Mouse (Mus musculus): Measurements from ENCODE around the gene Dclre1b. TPM values are rescaled to one million over a fixed set of nuclear protein-coding genes. Genes with fewer than 3 reads are reported as not detected.
"Not testable (repeated sequence)": the region's sequence is repeated elsewhere in the genome, so short reads cannot be mapped to it uniquely, and the experiment has no call there.

The Dclre1b gene
- polyA plus RNA-seq, 1 experiment from 2014 or later: 23.8 TPM

- 0 out of 2 replicates have a peak, but pooled peaks have one; percentile 48 for ATAC-seq (ENCODE audit: low FRiP score, low read depth)
- H3K36me3 ChIP-seq: peaks cover 32% of the 10 kb centered on the region
- H3K27me3 ChIP-seq: no peaks in the 10 kb centered on the region
- peak overlapping the region; percentile 38 for H3K27ac ChIP-seq (replicated peaks)
- H3K4me2 ChIP-seq: no peak overlapping the region
- WGBS: 75% methylated on average over 10 of the region's 10 CpGs
- H3K4me3 ChIP-seq: no peak overlapping the region
- no peaks in the 10 kb centered on the region for H3K9me3 ChIP-seq
- no peaks in the 10 kb centered on the region for H3K4me1 ChIP-seq (replicated peaks)
- H3K9ac ChIP-seq: no peak overlapping the region
Measured at GRCm38 (mm10) chr3:103801631-103802531, 7.4 kb downstream of the Dclre1b start.

DNA sequence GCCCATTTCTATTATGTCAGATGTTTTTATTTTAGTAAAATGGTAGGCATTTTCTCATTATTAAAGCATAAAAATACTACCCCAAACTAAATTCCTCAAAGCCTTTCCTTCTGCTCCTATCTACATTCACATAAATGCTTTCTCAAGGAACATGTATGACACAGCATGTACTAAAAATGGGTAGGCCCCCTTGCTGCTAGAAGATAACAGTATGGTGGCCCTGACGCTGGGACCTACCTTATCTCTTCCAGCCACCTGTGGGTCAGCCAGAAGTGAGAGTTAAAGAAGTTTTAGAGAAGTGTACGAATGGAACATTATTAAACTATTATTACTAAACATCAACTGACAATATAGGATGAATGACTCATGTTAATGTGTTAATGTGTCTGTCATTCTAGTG lies 9.7 kb downstream of the Dclre1b start:
- WGBS: 86% methylated on average over 2 of the region's 2 CpGs

DNA sequence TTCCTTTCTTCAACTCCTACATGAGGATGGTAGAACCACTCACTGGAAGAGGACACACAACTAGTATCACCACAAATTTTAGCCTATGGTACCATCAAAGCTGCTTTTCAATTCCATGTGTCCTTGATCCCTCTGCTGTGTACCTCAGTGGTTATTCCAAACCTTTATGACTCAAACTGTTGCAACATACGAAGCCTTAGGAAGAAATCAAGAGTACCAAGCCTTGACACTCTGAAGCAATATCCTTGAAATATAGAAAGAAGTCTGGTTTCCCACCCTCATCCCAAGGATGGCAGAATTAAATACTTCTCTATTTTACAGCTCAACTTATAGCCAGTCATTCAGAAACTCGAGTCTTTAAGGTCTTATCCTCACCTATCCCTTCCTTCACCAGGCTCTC lies 12.9 kb downstream of the Dclre1b start:
- Histone ChIP-seq H3K27me3 (0 out of 2 replicates have a peak, but pooled peaks cover 2% of the 10 kb centered on the region), H3K4me2 (no peak overlapping the region), H3K4me3 (no peak overlapping the region), H3K27ac (replicated peaks) (no peak overlapping the region), H3K9me3 (no peaks in the 10 kb centered on the region), H3K4me1 (replicated peaks) (peaks cover 6% of the 10 kb centered on the region; the same call in 1 of the 2 replicates), H3K9ac (no peak overlapping the region), H3K36me3 (0 out of 2 replicates have a peak, but pooled peaks cover 3% of the 10 kb centered on the region)
- WGBS: 64% methylated on average over 2 of the region's 2 CpGs
- ATAC-seq (ENCODE audit: low FRiP score, low read depth): no peak

More for the DNA sequence above, 9.7 kb downstream of the Dclre1b start:
- no peaks in the 10 kb centered on the region for H3K27me3 ChIP-seq
- H3K4me1 ChIP-seq (replicated peaks): no peaks in the 10 kb centered on the region
- H3K27ac ChIP-seq (replicated peaks): no peak overlapping the region
- H3K36me3 ChIP-seq: peaks cover 26% of the 10 kb centered on the region
- H3K4me2 ChIP-seq: no peak overlapping the region
- H3K9me3 ChIP-seq: no peaks in the 10 kb centered on the region
- no peak overlapping the region for H3K4me3 ChIP-seq
- H3K9ac ChIP-seq: no peak overlapping the region
- no peak for ATAC-seq (ENCODE audit: low FRiP score, low read depth)

DNA sequence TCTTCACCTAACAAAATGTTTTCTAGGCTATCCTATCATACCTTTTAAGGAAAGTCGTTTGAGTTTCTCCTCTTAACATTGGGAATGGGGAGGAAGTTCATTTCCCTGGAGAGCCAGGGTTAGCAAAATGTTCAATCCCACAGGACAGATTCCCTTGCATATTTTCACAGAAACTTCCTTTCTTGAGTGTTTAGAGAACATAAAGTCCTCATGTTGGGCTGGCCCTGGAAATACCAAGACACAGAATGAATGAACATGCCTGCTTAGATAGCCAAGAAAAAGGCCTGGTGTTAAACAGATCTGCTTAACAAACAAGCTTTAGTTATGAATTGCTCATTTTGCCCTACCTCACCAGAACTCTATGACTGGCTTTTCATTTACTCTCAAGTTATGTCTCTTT lies 16.7 kb downstream of the Dclre1b start:
- no peaks in the 10 kb centered on the region for H3K36me3 ChIP-seq
- H3K27me3 ChIP-seq: 0 out of 2 replicates have a peak, but pooled peaks cover 2% of the 10 kb centered on the region
- no peak overlapping the region for H3K27ac ChIP-seq (replicated peaks)
- no peak for ATAC-seq (ENCODE audit: low FRiP score, low read depth)
- H3K4me1 ChIP-seq (replicated peaks): peaks cover 25% of the 10 kb centered on the region
- H3K9ac ChIP-seq: no peak overlapping the region
- H3K4me2 ChIP-seq: no peak overlapping the region
- H3K4me3 ChIP-seq: no peak overlapping the region
- H3K9me3 ChIP-seq: no peaks in the 10 kb centered on the region
- 77% methylated on average over 1 of the region's 1 CpGs for WGBS

GRCm38 (mm10) chr3:103792111-103792406 lies 17.2 kb downstream of the Dclre1b start:
- Histone ChIP-seq H3K27ac (replicated peaks) (peak overlapping the region; percentile 96; the same call in 1 of the 2 replicates), H3K4me3 (0 out of 2 replicates have a peak overlapping the region, but pooled peaks have one; percentile 89), H3K4me2 (peak overlapping the region; percentile 74), H3K4me1 (replicated peaks) (peaks cover 28% of the 10 kb centered on the region), H3K9ac (peak overlapping the region; percentile 93; the same call in 1 of the 2 replicates)
- not testable (repeated sequence) for H3K36me3 ChIP-seq; ATAC-seq (ENCODE audit: low FRiP score, low read depth); H3K9me3 ChIP-seq; H3K27me3 ChIP-seq
- WGBS: 88% methylated on average over 5 of the region's 5 CpGs

- Histone ChIP-seq H3K4me3 (peak within 1 kb of the TSS; percentile 89), H3K27me3 (0 out of 2 replicates have a peak, but pooled peaks cover 2% of the 10 kb centered on the region), H3K4me2 (peak within 1 kb of the TSS; percentile 74), H3K9me3 (no peaks in the 10 kb centered on the region), H3K27ac (replicated peaks) (peak within 1 kb of the TSS; percentile 96), H3K4me1 (replicated peaks) (peaks cover 28% of the 10 kb centered on the region), H3K36me3 (no peaks in the 10 kb centered on the region), H3K9ac (peak within 1 kb of the TSS; percentile 93)
- 9% methylated on average over 48 of the region's 49 CpGs for WGBS
- ATAC-seq (ENCODE audit: low FRiP score, low read depth): peak; percentile 96
Measured at GRCm38 (mm10) chr3:103791230-103792110, 17.8 kb downstream of the Dclre1b start, which contains the start of gene Hipk1. TSS of gene Hipk1 (minus strand) at chr3:103791563.

GRCm38 (mm10) chr3:103790346-103791145 lies 18.7 kb downstream of the Dclre1b start:
- WGBS: under 1% methylated on average over 49 of the region's 61 CpGs
- Histone ChIP-seq H3K4me3 (peak overlapping the region; percentile 89), H3K9me3 (no peaks in the 10 kb centered on the region)

GRCm38 (mm10) chr3:103789891-103790345 lies 19.3 kb downstream of the Dclre1b start:
- no peaks in the 10 kb centered on the region for H3K36me3 ChIP-seq
- H3K27me3 ChIP-seq: 0 out of 2 replicates have a peak, but pooled peaks cover 2% of the 10 kb centered on the region
- no peaks in the 10 kb centered on the region for H3K9me3 ChIP-seq
- no peak for ATAC-seq (ENCODE audit: low FRiP score, low read depth)
- H3K27ac ChIP-seq (replicated peaks): peak overlapping the region; percentile 96
- H3K4me1 ChIP-seq (replicated peaks): peaks cover 28% of the 10 kb centered on the region
- H3K4me2 ChIP-seq: peak overlapping the region; percentile 74
- peak overlapping the region; percentile 89 for H3K4me3 ChIP-seq
- WGBS: 2% methylated on average over 14 of the region's 14 CpGs
- peak overlapping the region; percentile 93 for H3K9ac ChIP-seq

More at GRCm38 (mm10) chr3:103790346-103791145, 18.7 kb downstream of the Dclre1b start:
- Histone ChIP-seq H3K4me2 (peak overlapping the region; percentile 74), H3K4me1 (replicated peaks) (peaks cover 28% of the 10 kb centered on the region), H3K9ac (peak overlapping the region; percentile 93), H3K36me3 (no peaks in the 10 kb centered on the region), H3K27ac (replicated peaks) (peak overlapping the region; percentile 96), H3K27me3 (0 out of 2 replicates have a peak, but pooled peaks cover 2% of the 10 kb centered on the region)
- ATAC-seq (ENCODE audit: low FRiP score, low read depth): peak; percentile 88

DNA sequence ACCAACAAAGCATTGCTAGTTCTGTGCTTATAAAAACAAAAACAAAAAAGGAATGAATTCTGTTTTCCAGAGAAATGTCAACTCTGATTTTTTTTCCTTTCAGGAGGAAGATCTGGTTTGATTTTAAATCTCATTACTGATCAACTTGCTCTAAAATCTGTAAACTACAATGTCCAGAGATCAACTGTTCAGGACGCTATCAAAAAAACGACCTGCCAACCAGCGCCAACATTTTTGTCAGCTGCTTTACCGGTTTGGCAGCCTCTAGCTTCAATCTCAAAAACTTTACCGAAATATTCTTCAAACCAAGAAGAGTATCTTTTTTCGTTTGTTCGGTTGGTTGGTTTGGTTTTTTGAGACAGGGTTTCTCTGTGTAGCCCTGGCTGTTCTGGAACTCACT lies 20.1 kb downstream of the Dclre1b start:
- H3K27me3 ChIP-seq: 0 out of 2 replicates have a peak, but pooled peaks cover 2% of the 10 kb centered on the region
- 84% methylated on average over 7 of the region's 7 CpGs for WGBS
- no peak overlapping the region for H3K27ac ChIP-seq (replicated peaks)
- no peaks in the 10 kb centered on the region for H3K36me3 ChIP-seq
- no peak for ATAC-seq (ENCODE audit: low FRiP score, low read depth)
- H3K9me3 ChIP-seq: no peaks in the 10 kb centered on the region
- H3K9ac ChIP-seq: no peak overlapping the region
- peaks cover 28% of the 10 kb centered on the region for H3K4me1 ChIP-seq (replicated peaks)
- peak overlapping the region; percentile 89; the same call in 1 of the 2 replicates for H3K4me3 ChIP-seq
- H3K4me2 ChIP-seq: peak overlapping the region; percentile 74; the same call in 1 of the 2 replicates

- Histone ChIP-seq H3K27ac (replicated peaks) (no peak overlapping the region), H3K4me1 (replicated peaks) (peaks cover 28% of the 10 kb centered on the region), H3K4me3 (no peak overlapping the region), H3K4me2 (no peak overlapping the region), H3K27me3 (no peaks in the 10 kb centered on the region), H3K9ac (no peak overlapping the region), H3K36me3 (no peaks in the 10 kb centered on the region), H3K9me3 (no peaks in the 10 kb centered on the region)
- 65% methylated on average over 7 of the region's 7 CpGs for whole genome bisulfite sequencing
- no peak for ATAC-seq (ENCODE audit: low FRiP score, low read depth)
Measured at GRCm38 (mm10) chr3:103787225-103787624, 22.0 kb downstream of the Dclre1b start.
